Mouse (Mus musculus) spleen, postnatal 14 days (tissue): ENCODE data around the gene Gm49416.
"Not testable (repeated sequence)": the region's sequence is repeated elsewhere in the genome, so short reads cannot be mapped to it uniquely, and the experiment has no call there.

Experiments used
- DNase-seq, 2 experiments: peaks; one replicate each; pipeline ENCODE4 v3.0.0; 2021 to 2022; ENCODE audit warnings: low spot score in 2 of 2

The Gm49416 gene

GRCm38 (mm10) chr19:8888511-8889385, at the start of gene Gm49416, which contains the start of gene 1810009A15Rik:
TSS of gene Gm49416 (plus strand) at chr19:8888926.
TSS of gene 1810009A15Rik (plus strand) at chr19:8888853.
- peak; percentile 88 to 93 for DNase-seq

GRCm38 (mm10) chr19:8839103-8839907, 49.4 kb upstream of the Gm49416 start, which contains the start of gene Gng3:
TSS of gene Gng3 (minus strand) at chr19:8839194.
- DNase-seq = no peak

- DNase-seq = peak; percentile 58 to 70
Observed at GRCm38 (mm10) chr19:8839908-8840791, 48.6 kb upstream of the Gm49416 start.

DNA sequence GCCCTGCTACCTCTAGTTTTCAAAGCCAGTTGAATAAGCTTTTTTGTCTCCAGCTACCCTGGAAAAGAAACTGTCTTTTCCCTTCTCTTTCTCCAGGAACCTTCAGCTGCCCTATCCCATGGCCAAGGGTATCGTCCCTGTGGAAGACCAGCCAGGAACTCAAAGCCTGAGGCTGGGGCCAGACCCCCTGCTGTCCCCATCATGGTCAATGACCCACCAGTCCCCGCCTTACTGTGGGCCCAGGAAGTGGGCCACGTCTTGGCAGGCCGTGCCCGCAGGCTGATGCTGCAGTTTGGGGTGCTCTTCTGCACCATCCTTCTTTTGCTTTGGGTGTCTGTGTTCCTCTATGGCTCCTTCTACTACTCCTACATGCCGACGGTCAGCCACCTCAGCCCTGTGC, 47.7 kb upstream of the Gm49416 start:
- no peak for DNase-seq

DNA sequence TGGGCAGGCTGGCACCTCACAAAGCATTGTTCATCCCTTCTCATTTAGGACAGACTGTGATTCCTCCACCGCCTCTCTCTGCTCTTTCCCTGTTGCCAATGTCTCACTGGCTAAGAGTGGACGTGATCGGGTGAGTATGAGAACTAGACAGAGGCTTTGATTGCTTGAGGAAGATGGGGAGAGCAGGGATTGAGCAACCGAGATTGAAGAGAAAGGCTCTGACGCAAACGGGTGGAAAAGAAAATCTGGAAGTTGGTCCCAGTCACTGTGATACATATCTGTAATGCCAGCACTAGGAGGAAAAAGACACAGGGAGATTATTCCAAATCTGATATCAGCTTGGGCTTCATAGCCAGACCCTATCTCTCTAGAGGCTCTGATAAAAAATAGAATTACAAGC, 45.8 kb upstream of the Gm49416 start:
- no peak for DNase-seq

- peak; percentile 51 to 75 for DNase-seq
Observed at GRCm38 (mm10) chr19:8844371-8845129, 44.2 kb upstream of the Gm49416 start.

DNA sequence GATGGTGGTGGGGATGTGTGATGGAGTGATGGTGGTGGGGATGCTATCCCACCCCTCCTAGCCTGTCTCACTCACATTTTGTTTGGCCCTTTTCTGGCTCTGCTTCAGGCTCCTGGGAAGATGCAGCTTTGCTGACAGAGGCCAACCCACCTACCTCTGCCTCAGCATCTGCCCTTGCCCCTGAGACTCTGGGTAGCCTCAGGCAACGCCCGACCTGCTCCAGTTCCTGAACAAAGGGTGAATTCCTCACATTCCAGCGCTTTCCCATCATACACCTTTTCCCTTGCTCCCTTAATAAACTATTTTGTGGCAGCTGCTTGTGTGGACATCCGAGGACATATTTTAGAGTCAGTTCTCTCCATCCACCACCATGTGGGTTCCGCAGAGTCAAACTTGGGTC, 40.4 kb upstream of the Gm49416 start:
- DNase-seq = no peak

- no peak for DNase-seq
Observed at GRCm38 (mm10) chr19:8850402-8850901, 38.3 kb upstream of the Gm49416 start, which contains the start of gene Lrrn4cl. TSS of gene Lrrn4cl (plus strand) at chr19:8850768.

GRCm38 (mm10) chr19:8851639-8852038, 37.1 kb upstream of the Gm49416 start:
- no peak for DNase-seq

DNA sequence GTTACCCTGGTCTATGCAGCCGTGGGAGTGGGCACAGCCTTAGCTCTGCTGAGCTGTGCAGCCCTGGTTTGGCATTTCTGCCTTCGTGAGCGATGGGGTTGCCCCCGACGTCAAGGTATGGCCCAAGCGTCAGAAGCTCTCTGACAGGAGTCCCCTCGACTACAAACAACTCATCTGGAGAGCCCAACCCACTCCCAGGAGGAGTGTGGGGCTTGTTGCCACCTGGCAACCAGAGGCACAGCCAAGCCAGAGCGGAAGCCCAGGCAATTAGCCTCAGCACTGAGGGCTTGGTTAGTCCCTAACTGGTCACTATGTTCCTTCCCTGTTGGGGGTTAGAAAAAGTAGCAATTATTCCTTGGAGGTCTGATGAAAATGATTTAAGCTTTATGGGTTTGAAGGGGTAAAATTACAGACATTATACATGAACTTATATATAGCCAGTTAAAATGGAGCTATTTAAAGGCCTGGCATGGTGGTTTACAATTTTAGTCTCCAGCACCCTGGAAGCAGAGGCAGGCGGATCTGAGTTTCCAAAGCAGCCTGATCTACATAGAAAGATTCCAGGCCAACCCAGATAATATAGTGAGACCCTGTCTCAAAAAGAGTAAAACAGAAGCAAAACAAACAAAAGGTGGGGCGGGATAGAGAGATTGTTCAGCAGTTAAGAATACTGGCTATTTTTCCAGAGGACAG, 36.3 kb upstream of the Gm49416 start:
- no peak for DNase-seq

DNA sequence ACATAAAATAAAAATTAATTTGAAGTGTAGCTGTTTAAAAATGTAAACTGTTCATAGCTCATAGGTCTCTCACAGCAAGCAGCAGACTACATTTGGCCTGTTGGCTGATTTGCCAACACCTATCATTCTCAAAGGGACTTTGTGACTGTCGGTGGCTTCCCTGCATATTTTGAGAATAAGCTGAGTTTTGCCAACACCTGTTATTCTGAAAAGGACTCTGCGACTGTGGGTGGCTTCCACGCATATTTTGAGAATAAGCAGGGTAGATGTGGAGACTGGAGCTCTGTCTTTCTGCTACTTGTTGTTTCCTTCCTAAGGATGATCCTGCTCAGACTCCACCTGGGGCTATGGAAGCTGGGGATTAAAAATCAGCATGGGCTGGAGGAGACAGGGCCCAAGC, 35.6 kb upstream of the Gm49416 start:
- DNase-seq = no peak

DNA sequence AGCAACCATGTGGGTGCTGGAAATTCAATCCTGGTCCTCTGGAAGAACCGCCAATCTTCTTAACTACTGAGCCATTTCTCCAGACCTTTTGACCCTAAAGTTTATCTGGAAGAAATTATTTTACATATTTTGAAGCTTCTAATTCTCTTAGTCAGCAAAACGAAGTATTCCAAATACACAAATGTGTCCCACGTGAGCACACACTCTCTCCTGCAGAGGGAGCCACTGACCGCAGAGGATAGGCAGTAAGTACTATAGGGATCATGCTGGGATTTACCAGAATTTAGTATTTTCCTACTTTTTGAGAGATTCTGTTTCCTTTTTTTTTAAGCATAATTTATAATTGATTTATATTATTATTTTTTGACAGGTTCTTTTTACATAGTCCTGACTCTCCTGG, 31.0 kb upstream of the Gm49416 start:
- peak in 1 of 2 experiments; percentile 30 for DNase-seq

DNA sequence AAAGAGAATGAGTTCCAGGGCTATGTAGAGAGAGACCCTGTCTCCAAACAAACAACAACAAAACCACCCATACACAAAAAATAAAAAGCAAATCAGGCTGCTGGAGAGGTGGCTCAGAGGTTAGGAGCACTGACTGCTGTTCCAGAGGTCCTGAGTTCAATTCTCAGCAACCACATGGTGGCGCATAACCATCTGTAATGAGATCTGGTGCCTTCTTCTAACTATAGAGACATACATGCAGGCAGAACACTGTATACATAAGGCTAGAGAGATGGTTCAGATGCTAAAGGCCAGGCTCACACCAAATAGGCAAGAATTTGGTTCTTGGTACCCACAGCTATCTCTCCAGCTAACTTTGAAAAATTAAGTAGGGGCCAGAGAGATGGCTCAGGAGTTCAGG, 29.7 kb upstream of the Gm49416 start:
- peak in 1 of 2 experiments; percentile 33 for DNase-seq

- no peak for DNase-seq
Observed at GRCm38 (mm10) chr19:8864265-8864664, 24.5 kb upstream of the Gm49416 start.

DNA sequence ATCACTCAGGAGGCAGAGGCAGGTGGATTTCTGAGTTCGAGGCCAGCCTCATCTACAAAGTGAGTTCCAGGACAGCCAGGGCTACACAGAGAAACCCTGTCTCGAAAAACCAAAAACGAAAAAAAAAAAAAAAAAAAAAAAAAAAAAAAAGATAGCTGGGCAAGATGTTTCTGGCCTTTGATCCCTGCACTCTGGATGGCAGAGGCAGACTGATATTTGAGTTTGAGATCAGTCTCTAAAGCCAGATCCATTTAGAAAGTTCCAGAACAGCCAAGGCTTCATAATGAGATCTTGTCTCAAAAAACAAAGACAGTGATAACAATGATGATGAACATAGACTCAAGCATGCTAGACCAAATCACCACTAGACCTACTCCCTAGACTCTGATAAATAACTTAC, 18.3 kb upstream of the Gm49416 start:
- not testable (repeated sequence) for DNase-seq

- DNase-seq = no peak
Observed at GRCm38 (mm10) chr19:8870838-8871237, 17.9 kb upstream of the Gm49416 start.

DNA sequence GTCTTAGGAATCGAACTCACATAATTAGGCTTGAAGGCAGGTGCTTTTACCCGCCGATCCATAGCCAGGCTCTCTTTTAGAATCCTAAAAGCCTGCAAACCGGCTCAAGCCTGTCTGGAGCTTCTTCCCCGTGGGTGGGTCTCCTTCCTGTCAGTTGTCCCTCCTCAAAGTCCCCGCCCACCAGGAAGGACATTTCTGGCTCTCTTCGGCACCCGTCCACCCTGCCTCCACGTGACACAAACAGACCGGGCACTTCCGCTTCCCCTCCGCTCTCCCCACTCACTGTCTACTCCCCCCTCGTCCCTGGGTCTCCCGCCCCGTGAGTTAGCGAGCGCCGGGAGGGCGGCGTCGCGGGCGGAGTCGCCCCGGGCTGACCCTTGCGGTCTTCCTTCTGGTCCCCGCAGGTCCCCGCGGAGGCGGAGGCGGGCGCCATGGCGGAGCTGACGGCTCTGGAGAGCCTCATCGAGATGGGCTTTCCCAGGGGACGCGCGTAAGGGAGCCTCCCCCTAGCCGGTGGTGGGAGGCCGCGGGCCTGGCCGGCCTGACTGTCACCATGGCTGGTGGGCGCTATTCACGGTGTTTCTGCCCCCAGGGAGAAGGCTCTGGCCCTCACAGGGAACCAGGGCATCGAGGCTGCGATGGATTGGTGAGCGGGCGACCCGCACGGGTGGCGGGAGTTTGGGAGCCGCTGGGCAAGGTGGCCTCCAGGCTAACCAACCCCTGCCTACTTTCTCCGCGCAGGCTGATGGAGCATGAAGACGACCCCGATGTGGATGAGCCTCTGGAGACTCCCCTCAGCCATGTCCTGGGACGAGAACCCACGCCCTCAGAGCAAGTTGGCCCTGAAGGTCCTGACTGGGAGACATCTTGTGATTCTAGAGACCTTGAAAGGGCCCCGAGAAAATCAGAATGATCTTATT, 17.2 kb upstream of the Gm49416 start, which contains the start of gene Ubxn1:
TSS of gene Ubxn1 (plus strand) at position 230 of the 920 bp plus-strand sequence.
- DNase-seq = peak; percentile 87 to 90

GRCm38 (mm10) chr19:8872266-8872840, 16.4 kb upstream of the Gm49416 start:
- no peak for DNase-seq
